Comparison of ENCODE assay signal across 9 mouse cellular contexts in the genomic region with DNA sequence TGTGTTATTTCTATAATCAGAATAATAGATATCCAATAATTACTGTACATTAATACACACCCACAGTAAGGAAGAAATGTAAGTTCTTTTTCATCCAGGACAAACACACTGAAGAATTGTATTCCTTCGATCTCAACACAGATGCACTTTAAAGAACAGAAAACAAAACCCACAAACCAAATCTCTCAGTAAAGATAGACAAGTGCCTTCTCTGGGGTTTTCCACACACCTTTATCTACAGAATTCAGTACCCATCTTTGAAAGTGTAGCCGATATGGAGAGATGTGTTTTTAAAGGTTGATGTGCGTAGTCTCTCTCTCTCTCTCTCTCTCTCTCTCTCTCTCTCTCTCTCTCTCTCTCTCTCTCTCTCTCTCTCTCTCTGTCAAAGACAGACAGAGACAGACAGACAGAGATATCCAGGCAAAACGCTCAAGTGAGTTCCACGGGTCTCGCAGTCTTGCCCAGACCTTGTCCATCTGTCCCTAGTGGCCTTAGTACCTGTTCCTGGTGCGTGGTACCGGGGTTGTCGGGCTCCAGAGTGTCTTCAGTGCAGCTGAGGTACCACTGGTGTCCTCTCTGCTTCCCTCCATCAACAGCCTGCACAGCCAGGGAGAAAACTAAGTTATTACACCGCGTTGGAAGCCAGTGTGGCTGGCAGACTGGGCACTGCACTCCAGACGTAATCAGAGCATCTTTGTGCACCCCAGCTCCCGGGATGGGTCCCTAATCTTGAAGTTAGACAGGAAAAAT. TPM values are rescaled to one million over a fixed set of nuclear protein-coding genes. Genes with fewer than 3 reads are reported as not detected.
DNase-seq lines count a peak whose midpoint lies in the region; ATAC-seq and TF ChIP-seq lines count a peak whose summit lies in the region.
"Had no signal": no experiment of that assay in that cellular context is flagged by ENCODE, and none has a peak within 500 bp of the region (broad histone marks: within the 10 kb centered on the region; RNA-seq: fewer than 3 reads in every experiment).

No protein-coding gene starts in this region.

- H3K27me3 ChIP-seq in heart, embryonic 14.5 days (ENCODE audit: control insufficient read depth, insufficient read depth, low read length), result peaks cover 50% of the 10 kb centered on the region
- peaks cover 6% of the 10 kb centered on the region for H3K27me3 ChIP-seq in hindbrain, embryonic 16.5 days (replicated peaks; ENCODE audit: control insufficient read depth, insufficient read depth, low read length)
- H3K27me3 ChIP-seq in midbrain, embryonic 11.5 days (ENCODE audit: control insufficient read depth, insufficient read depth, low read length), result peaks cover 25% of the 10 kb centered on the region

- no peak overlapping the region for H3K9ac ChIP-seq in heart, embryonic 14.5 days (ENCODE audit: low read length)
- peak overlapping the region; percentile 83 for H3K9ac ChIP-seq in hindbrain, embryonic 16.5 days (ENCODE audit: low read depth, low read length)
- no peak overlapping the region for H3K9ac ChIP-seq in midbrain, embryonic 11.5 days (ENCODE audit: low read length)

- no peaks in the 10 kb centered on the region for H3K36me3 ChIP-seq in heart, embryonic 14.5 days (ENCODE audit: control insufficient read depth, insufficient read depth, low read length)
- H3K36me3 ChIP-seq in hindbrain, embryonic 16.5 days (ENCODE audit: control insufficient read depth, insufficient read depth, low read length), result no peaks in the 10 kb centered on the region
- H3K36me3 ChIP-seq in midbrain, embryonic 11.5 days (ENCODE audit: control insufficient read depth, insufficient read depth, low read length), result no peaks in the 10 kb centered on the region

- WGBS in heart, embryonic 14.5 days, result 40% methylated on average over 13 of the region's 13 CpGs
- 34% methylated on average over 13 of the region's 13 CpGs for whole genome bisulfite sequencing in hindbrain, embryonic 16.5 days
- 34% methylated on average over 13 of the region's 13 CpGs for WGBS in midbrain, embryonic 11.5 days
- 40% methylated on average over 13 of the region's 13 CpGs for WGBS in lung, adult 2 months

- no peak for ATAC-seq in heart, embryonic 14.5 days (ENCODE audit: insufficient number of reproducible peaks, insufficient read depth, low FRiP score, low read depth)
- ATAC-seq in hindbrain, embryonic 16.5 days, result 0 out of 2 replicates have a peak, but pooled peaks have one; percentile 21
- ATAC-seq in midbrain, embryonic 11.5 days (ENCODE audit: low FRiP score), result peak; percentile 18; the same call in 1 of the 2 replicates

- H3K27ac ChIP-seq in heart, embryonic 14.5 days (replicated peaks in 1 of 2; ENCODE audit: control insufficient read depth in 1 of 2, insufficient read depth in 1 of 2, low read depth in 2 of 2, low read length in 2 of 2), result no peak overlapping the region
- H3K27ac ChIP-seq in hindbrain, embryonic 16.5 days (ENCODE audit: low read depth, low read length), result no peak overlapping the region
- no peak overlapping the region for H3K27ac ChIP-seq in midbrain, embryonic 11.5 days (ENCODE audit: low read depth, low read length)

- no peak for DNase-seq in heart, postnatal 25 days (ENCODE audit: low spot score)
- DNase-seq in ZHBTc4 (ENCODE audit: low read depth, low spot score), result peak; percentile 19
- DNase-seq in midbrain, embryonic 11.5 days (ENCODE audit: low spot score, missing footprints), result peak; percentile 88
- DNase-seq in left cerebral cortex, postnatal 25 days (ENCODE audit: low spot score in 2 of 2), result no peak
- DNase-seq in lung, adult 2 months, result no peak
- no peak for DNase-seq in right cerebral cortex, postnatal 25 days

- no peaks in the 10 kb centered on the region for H3K9me3 ChIP-seq in heart, embryonic 14.5 days (ENCODE audit: control insufficient read depth, low read length)
- no peaks in the 10 kb centered on the region for H3K9me3 ChIP-seq in hindbrain, embryonic 16.5 days (ENCODE audit: control insufficient read depth, low read length)
- H3K9me3 ChIP-seq in midbrain, embryonic 11.5 days (ENCODE audit: control insufficient read depth, low read length), result no peaks in the 10 kb centered on the region

- TF ChIP-seq POLR2A in lung, adult 2 months (IDR thresholded peaks at IDR 0.05; ENCODE audit: borderline replicate concordance, extremely low read depth, low read depth, low read length), result no peak

- no peak for TF ChIP-seq CTCF in lung, adult 2 months (IDR thresholded peaks at IDR 0.05; ENCODE audit: insufficient read depth, low read length)

- peak overlapping the region in 1 of 2 experiments; percentile 58; a peak in 2 of 4 replicates for H3K4me3 ChIP-seq in heart, embryonic 14.5 days (ENCODE audit: control insufficient read depth in 1 of 2, insufficient read depth in 1 of 2, low read depth in 1 of 2, low read length in 2 of 2)
- peak overlapping the region; percentile 73 for H3K4me3 ChIP-seq in hindbrain, embryonic 16.5 days (ENCODE audit: low read length)
- peak overlapping the region; percentile 54 for H3K4me3 ChIP-seq in midbrain, embryonic 11.5 days (ENCODE audit: low read depth, low read length)
- H3K4me3 ChIP-seq in lung, adult 2 months (replicated peaks; ENCODE audit: extremely low read depth, low read depth, low read length), result no peak overlapping the region

- intact Hi-C loops in heart, postnatal 25 days (cut with DNase I), result loop anchor here (10.0 kb wide), 1 partner anchor 118 kb away; no protein-coding TSS in a partner anchor
- intact Hi-C loops in left cerebral cortex, postnatal 25 days (cut with DNase I), result no loop called here

- peaks cover 0 to 5% of the 10 kb centered on the region in 2 experiments; a peak in 2 of 4 replicates for H3K4me1 ChIP-seq in heart, embryonic 14.5 days (ENCODE audit: control insufficient read depth in 2 of 2, insufficient read depth in 2 of 2, low read length in 2 of 2)
- peaks cover 4% of the 10 kb centered on the region; the same call in 1 of the 2 replicates for H3K4me1 ChIP-seq in hindbrain, embryonic 16.5 days (ENCODE audit: control insufficient read depth, insufficient read depth, low read depth, low read length)
- H3K4me1 ChIP-seq in midbrain, embryonic 11.5 days (ENCODE audit: control insufficient read depth, insufficient read depth, low read length), result peaks cover 5% of the 10 kb centered on the region; the same call in 1 of the 2 replicates
- H3K4me1 ChIP-seq in lung, adult 2 months (ENCODE audit: control insufficient read depth, insufficient read depth, low read length), result no peaks in the 10 kb centered on the region

- H3K4me2 ChIP-seq in heart, embryonic 14.5 days (ENCODE audit: low read length), result peak overlapping the region; percentile 97
- H3K4me2 ChIP-seq in hindbrain, embryonic 16.5 days (ENCODE audit: low read length), result peak overlapping the region; percentile 97
- H3K4me2 ChIP-seq in midbrain, embryonic 11.5 days, result peak overlapping the region; percentile 96

RNA-seq across cellular contexts. Expression of gene St8sia6, which starts 1.4 kb away (rescaled TPM):
- 0.65 and 0.82 TPM in 2 replicates for polyA plus RNA-seq in heart, embryonic 14.5 days (2014; fragmentation: Nextera tagmentation; extraction: Ambion mirVana)
- 1 to 10 TPM; 1.6 to 2.3 TPM for total RNA-seq in heart, postnatal 25 days (2021)
- 2.9 and 3.0 TPM in 2 replicates for polyA plus RNA-seq in hindbrain, embryonic 16.5 days (2015; fragmentation: Nextera tagmentation; extraction: Ambion mirVana)
- polyA plus RNA-seq in midbrain, embryonic 11.5 days (2014; fragmentation: Nextera tagmentation; extraction: Ambion mirVana), result 0.18 and 0.20 TPM in 2 replicates
- under 1 TPM; 0.57 to 0.94 TPM for total RNA-seq in left cerebral cortex, postnatal 25 days (2021)
- 0.53 and 0.75 TPM in 2 replicates for polyA plus RNA-seq in lung, adult 2 months (2012; rRNA removed)
- total RNA-seq: MEL had no signal

Comparison
In these comparisons a context has a peak if more than half of its experiments do, and no peak if none do; other contexts are left out.
1. DNase-seq: peak in ZHBTc4 (single experiment) and midbrain, embryonic 11.5 days (single experiment); none in heart, postnatal 25 days (single experiment), left cerebral cortex, postnatal 25 days (0 of 2), lung, adult 2 months (single experiment) and right cerebral cortex, postnatal 25 days (single experiment).
2. Peak in every context shown above with its lines, with median percentiles within 50 percentile points of each other: H3K4me2 ChIP-seq.